Mouse (Mus musculus) embryonic facial prominence, embryonic 11.5 days (tissue): ENCODE data around the gene Bspry. TPM values are rescaled to one million over a fixed set of nuclear protein-coding genes. Genes with fewer than 3 reads are reported as not detected.

Experiments used
- ATAC-seq: fragments of 200-750 bp; cut with Nextera tagmentation; replicated peaks from 2 replicates; pipeline ENCODE4 v1.8.0; 2017; ENCODE audit warnings: low read depth; ENCODE audit not compliant: insufficient number of reproducible peaks, low FRiP score, low TSS enrichment
- DNase-seq: peaks from one replicate; pipeline ENCODE4 v3.0.0-alpha.2; 2015; ENCODE audit warnings: low spot score
- H3K27ac ChIP-seq: fragments of 300-500 bp; sonication (generic); replicated peaks from 2 replicates; pipeline ENCODE4 v1.5.1; 2014; ENCODE audit warnings: mild to moderate bottlenecking, low read depth, low read length, control low read depth
- H3K27me3 ChIP-seq: fragments of 300-500 bp; sonication (generic); 2 replicates; pipeline ENCODE4 v1.6.1; 2014; ENCODE audit warnings: mild to moderate bottlenecking, low read length, moderate library complexity, mixed read lengths; ENCODE audit not compliant: control insufficient read depth, insufficient read depth
- H3K36me3 ChIP-seq: fragments of 300-500 bp; sonication (generic); replicated peaks from 2 replicates; pipeline ENCODE4 v1.6.1; 2014; ENCODE audit warnings: low read depth, mild to moderate bottlenecking, low read length, moderate library complexity, mixed read lengths; ENCODE audit not compliant: control insufficient read depth, insufficient read depth
- H3K4me1 ChIP-seq: fragments of 300-500 bp; sonication (generic); 2 replicates; pipeline ENCODE4 v1.6.1; 2014; ENCODE audit warnings: low read length, mixed read lengths; ENCODE audit not compliant: control insufficient read depth, insufficient read depth
- H3K4me2 ChIP-seq: fragments of 300-500 bp; sonication (generic); 2 replicates; pipeline ENCODE4 v1.6.1; 2014; ENCODE audit warnings: low read depth, mild to moderate bottlenecking, control low read depth, low read length, moderate library complexity
- H3K4me3 ChIP-seq: fragments of 300-500 bp; sonication (generic); 2 replicates; pipeline ENCODE4 v1.5.1; 2014; ENCODE audit warnings: low read depth, low read length, control low read depth
- H3K9ac ChIP-seq: fragments of 300-500 bp; sonication (generic); replicated peaks from 2 replicates; pipeline ENCODE4 v1.6.1; 2014; ENCODE audit warnings: mild to moderate bottlenecking, control low read depth, low read length
- H3K9me3 ChIP-seq: fragments of 300-500 bp; sonication (generic); replicated peaks from 2 replicates; pipeline ENCODE4 v1.6.1; 2016; ENCODE audit warnings: mild to moderate bottlenecking, low read length, inconsistent platforms, mixed read lengths; ENCODE audit not compliant: control insufficient read depth
- WGBS: fragments of 180-500 bp; shearing (Covaris S2); extraction: QIAGEN DNeasy Blood & Tissue Kit; methylation state at CpG from one replicate; pipeline ENCODE4 v1.1.7; 2014; 5-methylcytosine and 5-hydroxymethylcytosine counted together
- polyA plus RNA-seq: library from polyadenylated mRNA; unstranded; fragments of >200 nt; fragmentation: Nextera tagmentation; extraction: Ambion mirVana; gene quantifications from 2 replicates; pipeline ENCODE4 v1.2.1, GENCODE M21; 2014

The Bspry gene
- polyA plus RNA-seq, 1 experiment from 2014 or later: 2.2 TPM

- DNase-seq: no peak
- Histone ChIP-seq H3K36me3 (no peaks in the 10 kb centered on the region), H3K4me1 (no peaks in the 10 kb centered on the region), H3K27me3 (no peaks in the 10 kb centered on the region), H3K4me2 (no peak overlapping the region), H3K27ac (no peak overlapping the region), H3K4me3 (no peak overlapping the region), H3K9me3 (no peaks in the 10 kb centered on the region), H3K9ac (no peak overlapping the region)
- no peak for ATAC-seq
- WGBS: 63% methylated on average over 4 of the region's 4 CpGs
Observed at GRCm38 (mm10) chr4:62439793-62440192, 40.1 kb upstream of the Bspry start.

DNA sequence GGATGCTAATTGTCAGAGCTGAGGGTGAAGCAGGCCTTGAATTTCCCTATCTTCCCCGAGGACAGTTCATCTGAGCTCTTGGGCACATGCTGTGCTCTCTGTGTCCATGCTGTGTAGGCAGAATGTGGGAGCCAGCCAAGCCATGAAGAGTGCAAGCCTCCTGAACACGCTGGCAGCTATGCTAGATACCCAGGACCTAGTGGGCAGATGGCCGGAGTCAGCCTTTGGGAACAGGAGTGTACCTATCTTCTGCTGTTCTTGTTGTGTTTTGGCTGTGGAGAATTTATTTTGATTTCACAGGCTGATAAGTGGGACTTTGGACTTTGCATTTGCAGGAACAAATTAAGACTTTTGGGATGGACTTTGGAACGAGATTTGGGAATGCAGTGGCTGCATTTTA lies 39.3 kb upstream of the Bspry start:
- DNase-seq: no peak
- ATAC-seq: no peak
- no peaks in the 10 kb centered on the region for H3K27me3 ChIP-seq
- 76% methylated on average over 4 of the region's 4 CpGs for WGBS
- no peak overlapping the region for H3K27ac ChIP-seq
- no peak overlapping the region for H3K4me3 ChIP-seq
- no peaks in the 10 kb centered on the region for H3K9me3 ChIP-seq
- H3K4me1 ChIP-seq: no peaks in the 10 kb centered on the region
- no peak overlapping the region for H3K9ac ChIP-seq
- no peaks in the 10 kb centered on the region for H3K36me3 ChIP-seq
- H3K4me2 ChIP-seq: no peak overlapping the region

- Histone ChIP-seq H3K27ac (no peak overlapping the region), H3K4me1 (no peaks in the 10 kb centered on the region), H3K4me3 (no peak overlapping the region), H3K9me3 (no peaks in the 10 kb centered on the region), H3K4me2 (no peak overlapping the region), H3K9ac (no peak overlapping the region), H3K27me3 (no peaks in the 10 kb centered on the region), H3K36me3 (no peaks in the 10 kb centered on the region)
- DNase-seq (no peak), ATAC-seq (no peak)
- WGBS: 71% methylated on average over 4 of the region's 4 CpGs
Observed at GRCm38 (mm10) chr4:62440986-62441385, 38.9 kb upstream of the Bspry start.

DNA sequence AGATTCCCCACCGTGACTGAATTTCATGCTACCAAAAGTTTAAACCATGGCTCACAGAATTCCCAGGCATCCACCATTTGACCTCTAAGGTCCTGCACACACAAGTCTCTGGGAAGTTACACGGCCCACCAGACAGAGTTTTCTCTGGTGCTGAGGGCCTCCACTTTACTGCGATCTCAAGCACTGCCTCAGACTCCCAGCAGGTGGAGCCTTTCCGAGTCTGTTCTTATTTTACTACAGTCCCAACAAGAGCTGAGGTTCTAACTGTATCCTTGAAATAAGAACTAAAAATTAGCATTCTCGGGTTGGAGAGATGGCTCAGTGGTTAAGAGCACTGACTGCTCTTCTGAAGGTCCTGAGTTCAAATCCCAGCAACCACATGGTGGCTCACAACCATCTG lies 24.9 kb upstream of the Bspry start:
- H3K27ac ChIP-seq: no peak overlapping the region
- DNase-seq: peak; percentile 60
- H3K27me3 ChIP-seq: no peaks in the 10 kb centered on the region
- no peaks in the 10 kb centered on the region for H3K36me3 ChIP-seq
- no peaks in the 10 kb centered on the region for H3K9me3 ChIP-seq
- no peaks in the 10 kb centered on the region for H3K4me1 ChIP-seq
- no peak overlapping the region for H3K9ac ChIP-seq
- H3K4me3 ChIP-seq: no peak overlapping the region
- no peak; the same call in 1 of the 2 replicates for ATAC-seq
- H3K4me2 ChIP-seq: no peak overlapping the region
- 56% methylated on average over 5 of the region's 5 CpGs for WGBS

DNA sequence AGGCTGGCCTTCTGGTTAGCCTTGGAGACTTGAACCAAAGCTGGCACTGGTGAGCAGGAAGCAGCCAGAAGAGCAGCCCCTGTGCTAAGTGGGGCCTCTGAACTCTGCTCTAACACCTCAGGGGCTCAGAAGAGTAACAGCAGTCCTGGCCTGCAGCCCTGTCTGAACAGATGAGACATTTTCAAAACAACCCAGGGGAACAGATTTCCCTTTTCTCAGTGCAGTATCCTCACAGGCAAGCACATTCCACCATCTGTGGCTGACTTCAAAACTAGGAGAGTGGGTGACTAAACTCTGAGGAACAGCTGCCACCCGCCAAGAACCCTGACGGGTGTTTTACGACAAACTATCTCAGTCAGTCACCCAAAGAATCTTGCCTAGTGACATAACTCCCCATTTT lies 20.8 kb upstream of the Bspry start:
- Histone ChIP-seq H3K36me3 (no peaks in the 10 kb centered on the region), H3K4me2 (no peak overlapping the region), H3K9ac (no peak overlapping the region), H3K4me3 (no peak overlapping the region), H3K27me3 (no peaks in the 10 kb centered on the region), H3K9me3 (no peaks in the 10 kb centered on the region), H3K4me1 (no peaks in the 10 kb centered on the region), H3K27ac (no peak overlapping the region)
- ATAC-seq (no peak), DNase-seq (no peak)
- 86% methylated on average over 3 of the region's 3 CpGs for WGBS

DNA sequence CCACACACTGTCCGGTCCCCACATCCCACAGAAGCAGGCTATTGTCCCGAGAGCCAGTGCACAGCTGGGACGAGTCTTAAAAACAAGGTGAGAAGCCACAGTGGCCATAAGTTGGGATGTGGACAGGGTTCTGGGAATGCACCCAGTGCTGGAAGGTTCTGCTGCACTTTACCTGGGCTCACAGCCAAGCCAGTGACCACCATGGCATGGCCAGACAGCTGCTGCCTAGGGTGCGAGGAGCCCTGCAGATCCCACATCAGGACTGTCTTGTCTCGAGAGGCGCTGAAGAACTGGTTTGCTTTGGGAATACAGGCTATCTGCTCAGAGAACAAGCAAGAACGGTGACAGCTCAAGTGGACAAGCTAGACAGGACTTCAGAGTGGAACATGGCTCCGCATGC lies 19.5 kb upstream of the Bspry start:
- 90% methylated on average over 8 of the region's 8 CpGs for WGBS

GRCm38 (mm10) chr4:62463124-62463523 lies 16.7 kb upstream of the Bspry start:
- DNase-seq (no peak), ATAC-seq (no peak)
- no peaks in the 10 kb centered on the region for H3K9me3 ChIP-seq
- WGBS: 89% methylated on average over 2 of the region's 2 CpGs
- no peak overlapping the region for H3K4me2 ChIP-seq
- no peak overlapping the region for H3K9ac ChIP-seq
- H3K4me1 ChIP-seq: no peaks in the 10 kb centered on the region
- no peak overlapping the region for H3K4me3 ChIP-seq
- no peak overlapping the region for H3K27ac ChIP-seq
- H3K36me3 ChIP-seq: no peaks in the 10 kb centered on the region
- H3K27me3 ChIP-seq: no peaks in the 10 kb centered on the region

More for the DNA sequence above, 19.5 kb upstream of the Bspry start:
- no peak overlapping the region for H3K9ac ChIP-seq
- H3K27ac ChIP-seq: no peak overlapping the region
- H3K4me1 ChIP-seq: no peaks in the 10 kb centered on the region
- no peak for ATAC-seq
- H3K27me3 ChIP-seq: no peaks in the 10 kb centered on the region
- H3K4me3 ChIP-seq: no peak overlapping the region
- H3K9me3 ChIP-seq: no peaks in the 10 kb centered on the region
- no peak for DNase-seq
- no peak overlapping the region for H3K4me2 ChIP-seq
- H3K36me3 ChIP-seq: no peaks in the 10 kb centered on the region

DNA sequence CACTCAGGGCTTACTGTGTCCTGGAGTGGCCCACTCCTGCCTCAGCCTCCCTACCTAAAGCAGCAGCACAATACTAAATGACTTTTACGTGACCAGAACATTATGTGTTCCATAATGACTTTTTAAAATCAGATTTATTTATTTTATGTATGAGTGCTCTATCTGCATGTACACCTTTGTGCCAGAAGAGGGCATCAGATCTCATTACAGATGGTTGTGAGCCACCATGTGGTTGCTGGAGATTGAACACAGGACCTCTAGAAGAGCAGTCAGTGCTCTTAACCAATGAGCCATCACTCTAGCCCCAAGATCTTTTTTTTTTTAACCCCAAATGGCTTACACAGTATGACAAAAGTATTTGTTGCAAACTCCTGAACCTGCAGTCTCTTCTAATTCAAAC lies 11.7 kb upstream of the Bspry start:
- no peaks in the 10 kb centered on the region for H3K9me3 ChIP-seq
- no peak overlapping the region for H3K9ac ChIP-seq
- H3K4me2 ChIP-seq: no peak overlapping the region
- H3K27me3 ChIP-seq: no peaks in the 10 kb centered on the region
- no peaks in the 10 kb centered on the region for H3K4me1 ChIP-seq
- no peak for ATAC-seq
- WGBS: 90% methylated on average over 1 of the region's 1 CpGs
- DNase-seq: no peak
- H3K27ac ChIP-seq: no peak overlapping the region
- no peaks in the 10 kb centered on the region for H3K36me3 ChIP-seq
- H3K4me3 ChIP-seq: no peak overlapping the region
